ENCODE assay signal across 13 mouse cellular contexts in genomic region chr6:119409766-119410165, GRCm38 (mm10). TPM values are rescaled to one million over a fixed set of nuclear protein-coding genes. Genes with fewer than 3 reads are reported as not detected.
DNase-seq lines count a peak whose midpoint lies in the region; ATAC-seq and TF ChIP-seq lines count a peak whose summit lies in the region.
"Had no signal": no experiment of that assay in that cellular context is flagged by ENCODE, and none has a peak within 500 bp of the region (broad histone marks: within the 10 kb centered on the region; RNA-seq: fewer than 3 reads in every experiment).

No protein-coding gene starts in this region.

- no peak overlapping the region for H3K9ac ChIP-seq in heart, postnatal 0 days (replicated peaks; ENCODE audit: low read depth, low read length)
- H3K9ac ChIP-seq in liver, embryonic 16.5 days (ENCODE audit: low read depth, low read length), result no peak overlapping the region
- H3K9ac ChIP-seq: hindbrain, embryonic 12.5 days; lung, embryonic 15.5 days had no signal

- no peaks in the 10 kb centered on the region for H3K36me3 ChIP-seq in heart, postnatal 0 days (replicated peaks; ENCODE audit: control insufficient read depth, insufficient read depth, low read length)
- H3K36me3 ChIP-seq in heart, embryonic 10.5 days, result no peaks in the 10 kb centered on the region
- H3K36me3 ChIP-seq in liver, embryonic 16.5 days (ENCODE audit: control insufficient read depth, insufficient read depth), result no peaks in the 10 kb centered on the region
- H3K36me3 ChIP-seq: hindbrain, embryonic 12.5 days; lung, embryonic 15.5 days had no signal

- H3K9me3 ChIP-seq in heart, postnatal 0 days (replicated peaks; ENCODE audit: control insufficient read depth, low read length), result no peaks in the 10 kb centered on the region
- H3K9me3 ChIP-seq in heart, embryonic 10.5 days, result no peaks in the 10 kb centered on the region
- no peaks in the 10 kb centered on the region for H3K9me3 ChIP-seq in liver, embryonic 16.5 days (replicated peaks; ENCODE audit: control insufficient read depth, low read length)
- H3K9me3 ChIP-seq: hindbrain, embryonic 12.5 days; lung, embryonic 15.5 days had no signal

- TF ChIP-seq EP300 in heart, postnatal 0 days (IDR thresholded peaks at IDR 0.05; ENCODE audit: low read depth), result peak; percentile 39; the same call in 1 of the 2 replicates

- no peak overlapping the region for H3K4me2 ChIP-seq in heart, postnatal 0 days (ENCODE audit: low read depth, low read length)
- no peak overlapping the region for H3K4me2 ChIP-seq in liver, embryonic 16.5 days (ENCODE audit: low read depth, low read length)
- H3K4me2 ChIP-seq: hindbrain, embryonic 12.5 days; lung, embryonic 15.5 days had no signal

- H3K27ac ChIP-seq in heart, postnatal 0 days (ENCODE audit: low read depth), result peak overlapping the region; percentile 67
- H3K27ac ChIP-seq in heart, embryonic 10.5 days, result no peak overlapping the region
- H3K27ac ChIP-seq in liver, embryonic 16.5 days (ENCODE audit: low read length), result peak overlapping the region; percentile 29
- H3K27ac ChIP-seq: hindbrain, embryonic 12.5 days; lung, embryonic 15.5 days had no signal

- no peak for TF ChIP-seq CTCF in heart, postnatal 0 days (IDR thresholded peaks at IDR 0.05; ENCODE audit: low read depth)

- DNase-seq in heart, postnatal 0 days (ENCODE audit: low spot score), result peak; percentile 62
- DNase-seq in heart, embryonic 10.5 days (ENCODE audit: low spot score), result no peak
- DNase-seq in adipocyte (ENCODE audit: low spot score), result peak; percentile 74
- peak; percentile 77 for DNase-seq in adrenal gland, postnatal 14 days
- no peak for DNase-seq in retina, postnatal 1 day
- DNase-seq in layer of hippocampus, adult 11-12 months (ENCODE audit: low spot score), result no peak
- DNase-seq: cerebellum, adult 9-10 months; embryo, embryonic 11 days; gastrocnemius, postnatal 14 days had no signal

- no peaks in the 10 kb centered on the region for H3K27me3 ChIP-seq in heart, postnatal 0 days (ENCODE audit: control insufficient read depth, insufficient read depth, low read length)
- H3K27me3 ChIP-seq in heart, embryonic 10.5 days (ENCODE audit: insufficient read depth, poor library complexity, severe bottlenecking), result no peaks in the 10 kb centered on the region
- H3K27me3 ChIP-seq in liver, embryonic 16.5 days (ENCODE audit: control insufficient read depth, insufficient read depth, low read depth, low read length), result no peaks in the 10 kb centered on the region
- H3K27me3 ChIP-seq: hindbrain, embryonic 12.5 days; lung, embryonic 15.5 days had no signal

- H3K4me3 ChIP-seq in heart, postnatal 0 days (ENCODE audit: low read depth, low read length), result no peak overlapping the region
- H3K4me3 ChIP-seq in heart, embryonic 10.5 days, result no peak overlapping the region
- H3K4me3 ChIP-seq in liver, embryonic 16.5 days (ENCODE audit: low read depth, low read length), result no peak overlapping the region
- H3K4me3 ChIP-seq: hindbrain, embryonic 12.5 days; lung, embryonic 15.5 days; myocyte had no signal

- peak; percentile 79 for ATAC-seq in heart, postnatal 0 days (ENCODE audit: insufficient read depth, low read depth)
- peak; percentile 81 for ATAC-seq in liver, embryonic 16.5 days (ENCODE audit: low read depth)

- WGBS in heart, postnatal 0 days, result 0% methylated on average over 1 of the region's 1 CpGs
- WGBS in heart, embryonic 10.5 days, result 42% methylated on average over 1 of the region's 1 CpGs
- whole genome bisulfite sequencing in liver, embryonic 16.5 days (ENCODE audit: insufficient replicate concordance), result 23% methylated on average over 1 of the region's 1 CpGs

- peaks cover 14% of the 10 kb centered on the region for H3K4me1 ChIP-seq in heart, postnatal 0 days (ENCODE audit: control insufficient read depth, insufficient read depth)
- peaks cover 5% of the 10 kb centered on the region; the same call in 1 of the 2 replicates for H3K4me1 ChIP-seq in heart, embryonic 10.5 days
- H3K4me1 ChIP-seq in liver, embryonic 16.5 days (ENCODE audit: control insufficient read depth, low read depth, low read length), result peaks cover 6% of the 10 kb centered on the region
- H3K4me1 ChIP-seq: hindbrain, embryonic 12.5 days had no signal

RNA-seq across cellular contexts. Expression of gene Adipor2, which starts 7.7 kb away (rescaled TPM):
- total RNA-seq in heart, postnatal 0 days (2014; rRNA removed; ENCODE audit: low replicate concordance), result 55.0 and 62.5 TPM in 2 replicates
- 42.4 and 42.9 TPM in 2 replicates for polyA plus RNA-seq in heart, postnatal 0 days (2015; fragmentation: Nextera tagmentation; extraction: Ambion mirVana)
- 27.2 and 27.4 TPM in 2 replicates for polyA plus RNA-seq in heart, embryonic 10.5 days (2016; fragmentation: Nextera tagmentation; extraction: Ambion mirVana)
- total RNA-seq in adrenal gland, postnatal 14 days (2021), result 158 and 194 TPM in 2 replicates
- 29.4 and 35.2 TPM in 2 replicates for polyA plus RNA-seq in liver, embryonic 16.5 days (2015; fragmentation: Nextera tagmentation; extraction: Ambion mirVana)

Comparison
In these comparisons a context has a peak if more than half of its experiments do, and no peak if none do; other contexts are left out.
1. DNase-seq: peak in heart, postnatal 0 days (single experiment), adipocyte (single experiment) and adrenal gland, postnatal 14 days (single experiment); none in heart, embryonic 10.5 days (single experiment), retina, postnatal 1 day (single experiment) and layer of hippocampus, adult 11-12 months (single experiment).